Mouse (Mus musculus) heart, adult 2 months (tissue): ENCODE results near the gene Zfp986.
"Not testable (repeated sequence)": the region's sequence is repeated elsewhere in the genome, so short reads cannot be mapped to it uniquely, and the experiment has no call there.

Experiments
- CTCF ChIP-seq: fragments of 200-600 bp; IDR thresholded peaks from 2 replicates; pipeline ENCODE4 v1.8.1; 2022; ENCODE audit warnings: antibody characterized with exemption, mild to moderate bottlenecking, moderate library complexity
- EP300 ChIP-seq: fragments of 200-500 bp; IDR thresholded peaks from 2 replicates; pipeline ENCODE4 v1.6.1; 2011; ENCODE audit warnings: low read depth, low read length, control low read depth; ENCODE audit not compliant: insufficient read depth

DNA sequence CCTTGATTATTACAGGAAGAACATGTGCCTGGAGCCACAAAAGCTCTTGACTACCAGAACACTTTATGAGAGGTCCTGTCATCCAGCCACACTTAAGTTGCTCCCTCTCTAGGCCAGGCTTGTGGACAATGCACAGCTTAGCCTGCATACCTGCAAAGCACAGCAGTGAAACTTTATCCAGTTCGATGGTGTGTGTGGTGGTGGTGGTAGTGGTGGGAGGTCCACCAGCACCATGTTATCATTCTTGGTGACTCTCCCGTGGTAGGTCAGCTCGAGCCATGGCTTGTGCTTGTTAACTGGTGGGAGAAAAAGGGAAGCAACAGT lies 19.7 kb upstream of the Zfp986 start:
- not testable (repeated sequence) for TF ChIP-seq EP300, CTCF
